Comparison of ENCODE assay signal across 10 mouse cellular contexts in the genomic region with DNA sequence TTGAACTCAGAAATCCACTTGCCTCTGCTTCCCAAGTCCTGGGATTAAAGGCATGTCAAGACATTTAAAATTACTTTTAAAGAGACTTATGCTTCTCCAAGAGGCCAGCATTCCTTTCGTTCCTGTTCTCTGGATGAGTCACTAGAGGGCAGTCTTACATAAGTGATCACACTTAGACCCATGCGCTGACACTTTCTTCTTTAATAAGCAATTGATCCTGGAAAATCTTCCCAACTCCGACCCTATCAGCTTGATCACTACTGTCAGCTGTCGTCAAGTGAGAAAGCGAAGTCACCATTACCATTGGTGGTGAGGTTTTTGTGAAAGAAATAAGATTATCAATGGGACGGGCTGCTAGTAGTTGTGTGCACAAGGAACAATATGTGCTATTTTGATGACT.
DNase-seq lines count a peak whose midpoint lies in the region; ATAC-seq and TF ChIP-seq lines count a peak whose summit lies in the region.
"Had no signal": no experiment of that assay in that cellular context is flagged by ENCODE, and none has a peak within 500 bp of the region (broad histone marks: within the 10 kb centered on the region; RNA-seq: fewer than 3 reads in every experiment).

No protein-coding gene starts in this region.

- no peak for ATAC-seq in lung, postnatal 0 days
- peak; percentile 80 for ATAC-seq in forebrain, embryonic 14.5 days
- ATAC-seq in midbrain, embryonic 16.5 days, result peak; percentile 80
- ATAC-seq in erythroid progenitor cell, adult 5-6 weeks (replicated peaks; ENCODE audit: low FRiP score, poor library complexity, severe bottlenecking), result no peak

- WGBS in lung, postnatal 0 days, result 17% methylated on average over 6 of the region's 6 CpGs
- WGBS in forebrain, embryonic 14.5 days, result 17% methylated on average over 6 of the region's 6 CpGs
- WGBS in midbrain, embryonic 16.5 days, result 11% methylated on average over 6 of the region's 6 CpGs

- no peak overlapping the region for H3K27ac ChIP-seq in lung, postnatal 0 days (ENCODE audit: low read length)
- H3K27ac ChIP-seq in forebrain, embryonic 14.5 days (ENCODE audit: low read depth, low read length), result no peak overlapping the region
- H3K27ac ChIP-seq in midbrain, embryonic 16.5 days (ENCODE audit: low read length), result no peak overlapping the region
- H3K27ac ChIP-seq: liver, embryonic 13.5 days had no signal

- H3K4me3 ChIP-seq in lung, postnatal 0 days (ENCODE audit: low read depth, low read length), result no peak overlapping the region
- H3K4me3 ChIP-seq in forebrain, embryonic 14.5 days (ENCODE audit: low read depth, low read length), result no peak overlapping the region
- H3K4me3 ChIP-seq in midbrain, embryonic 16.5 days (ENCODE audit: low read depth, low read length), result no peak overlapping the region
- H3K4me3 ChIP-seq: erythroblast, embryonic 14.5 days; liver, embryonic 13.5 days had no signal

- TF ChIP-seq EP300 in lung, postnatal 0 days (IDR thresholded peaks at IDR 0.05), result no peak

- peak; percentile 68 for DNase-seq in lung, postnatal 0 days (ENCODE audit: low spot score)
- no peak for DNase-seq in lung, postnatal 4 days
- DNase-seq in brain, embryonic 18.5 days (ENCODE audit: low read depth, low spot score), result peak; percentile 56
- peak; percentile 85 for DNase-seq in forebrain, embryonic 14.5 days (ENCODE audit: low spot score)
- DNase-seq in kidney, postnatal 36 days, result peak; percentile 16 to 22
- no peak for DNase-seq in spleen, adult 12 weeks (ENCODE audit: low spot score)
- DNase-seq: liver, embryonic 13.5 days had no signal

- H3K36me3 ChIP-seq in lung, postnatal 0 days (ENCODE audit: insufficient read depth, low read length), result no peaks in the 10 kb centered on the region
- H3K36me3 ChIP-seq in forebrain, embryonic 14.5 days (ENCODE audit: control insufficient read depth, insufficient read depth, low read length), result no peaks in the 10 kb centered on the region
- H3K36me3 ChIP-seq in midbrain, embryonic 16.5 days (ENCODE audit: control insufficient read depth, insufficient read depth, low read length), result no peaks in the 10 kb centered on the region
- H3K36me3 ChIP-seq: liver, embryonic 13.5 days had no signal

- H3K27me3 ChIP-seq in lung, postnatal 0 days (replicated peaks; ENCODE audit: insufficient read depth, low read length), result no peaks in the 10 kb centered on the region
- no peaks in the 10 kb centered on the region for H3K27me3 ChIP-seq in forebrain, embryonic 14.5 days (replicated peaks; ENCODE audit: control insufficient read depth, insufficient read depth, low read length)
- H3K27me3 ChIP-seq in midbrain, embryonic 16.5 days (ENCODE audit: control insufficient read depth, insufficient read depth, low read depth, low read length), result no peaks in the 10 kb centered on the region
- H3K27me3 ChIP-seq: liver, embryonic 13.5 days had no signal

- no peaks in the 10 kb centered on the region for H3K4me1 ChIP-seq in lung, postnatal 0 days (ENCODE audit: insufficient read depth, low read depth, low read length)
- H3K4me1 ChIP-seq in forebrain, embryonic 14.5 days (ENCODE audit: control insufficient read depth, insufficient read depth, low read length), result no peaks in the 10 kb centered on the region
- peaks cover 3% of the 10 kb centered on the region; the same call in 1 of the 2 replicates for H3K4me1 ChIP-seq in midbrain, embryonic 16.5 days (ENCODE audit: control insufficient read depth, insufficient read depth, low read length)
- H3K4me1 ChIP-seq: liver, embryonic 13.5 days had no signal

- no peak overlapping the region for H3K9ac ChIP-seq in lung, postnatal 0 days (replicated peaks; ENCODE audit: low read depth)
- no peak overlapping the region for H3K9ac ChIP-seq in forebrain, embryonic 14.5 days (ENCODE audit: low read length)
- H3K9ac ChIP-seq in midbrain, embryonic 16.5 days (ENCODE audit: low read depth, low read length), result no peak overlapping the region
- H3K9ac ChIP-seq: liver, embryonic 13.5 days had no signal

- no peaks in the 10 kb centered on the region for H3K9me3 ChIP-seq in lung, postnatal 0 days (ENCODE audit: low read length)
- no peaks in the 10 kb centered on the region for H3K9me3 ChIP-seq in forebrain, embryonic 14.5 days (replicated peaks; ENCODE audit: control insufficient read depth, low read length)
- no peaks in the 10 kb centered on the region for H3K9me3 ChIP-seq in midbrain, embryonic 16.5 days (replicated peaks; ENCODE audit: control insufficient read depth, low read length, poor library complexity, severe bottlenecking)
- H3K9me3 ChIP-seq: liver, embryonic 13.5 days had no signal

- H3K4me2 ChIP-seq in lung, postnatal 0 days (replicated peaks; ENCODE audit: low read depth, low read length), result no peak overlapping the region
- H3K4me2 ChIP-seq in forebrain, embryonic 14.5 days (ENCODE audit: low read length), result no peak overlapping the region
- H3K4me2 ChIP-seq in midbrain, embryonic 16.5 days (ENCODE audit: low read length), result peak overlapping the region; percentile 48
- H3K4me2 ChIP-seq: liver, embryonic 13.5 days had no signal

- peak; percentile 69 for TF ChIP-seq CTCF in lung, postnatal 0 days (IDR thresholded peaks at IDR 0.05)

Comparison
In these comparisons a context has a peak if more than half of its experiments do, and no peak if none do; other contexts are left out.
1. DNase-seq: peak in lung, postnatal 0 days (single experiment), brain, embryonic 18.5 days (single experiment), forebrain, embryonic 14.5 days (single experiment) and kidney, postnatal 36 days (2 of 2); none in lung, postnatal 4 days (0 of 2) and spleen, adult 12 weeks (single experiment).
2. ATAC-seq: peak in forebrain, embryonic 14.5 days (single experiment) and midbrain, embryonic 16.5 days (single experiment); none in lung, postnatal 0 days (single experiment) and erythroid progenitor cell, adult 5-6 weeks (single experiment).